In the genomic region with DNA sequence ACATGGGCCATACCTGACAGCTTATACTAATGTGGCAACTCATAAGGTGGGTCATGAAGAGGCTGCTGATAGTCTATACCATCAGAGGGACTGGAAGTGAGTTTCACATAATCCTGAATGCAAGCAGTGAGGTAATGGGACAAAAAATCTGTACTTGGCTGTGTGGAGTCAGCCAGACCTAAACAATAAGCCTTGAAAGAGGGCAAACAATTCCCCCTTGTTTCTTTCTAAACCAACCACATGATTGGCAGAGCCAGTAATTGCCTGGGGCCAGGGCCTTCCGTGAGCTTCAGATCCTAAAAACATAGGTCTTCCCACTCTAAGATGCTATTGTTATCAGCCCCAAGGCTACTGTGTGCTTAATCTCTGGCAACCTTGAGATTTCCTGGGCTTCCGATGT, we compare ENCODE assay signal across 16 mouse cellular contexts.
"Had no signal": no experiment of that assay in that cellular context is flagged by ENCODE, and none has a peak within 500 bp of the region (broad histone marks: within the 10 kb centered on the region; RNA-seq: fewer than 3 reads in every experiment).

No protein-coding gene starts in this region.

- H3K9me3 ChIP-seq: limb, embryonic 12.5 days; liver, embryonic 13.5 days; lung, embryonic 15.5 days; midbrain, embryonic 12.5 days had no signal

- H3K4me1 ChIP-seq: liver, embryonic 13.5 days; lung, embryonic 15.5 days; megakaryocyte, embryonic 14.5 days had no signal

- H3K36me3 ChIP-seq: limb, embryonic 12.5 days; liver, embryonic 13.5 days; lung, embryonic 15.5 days; midbrain, embryonic 12.5 days had no signal

- H3K27me3 ChIP-seq: limb, embryonic 12.5 days; liver, embryonic 13.5 days; lung, embryonic 15.5 days; megakaryocyte, embryonic 14.5 days; midbrain, embryonic 12.5 days had no signal

- H3K27ac ChIP-seq: kidney, postnatal 0 days; limb, embryonic 12.5 days; liver, embryonic 13.5 days; lung, embryonic 15.5 days; macrophage; midbrain, embryonic 12.5 days had no signal

- H3K9ac ChIP-seq: limb, embryonic 12.5 days; liver, embryonic 13.5 days; liver, postnatal 0 days; lung, embryonic 15.5 days; midbrain, embryonic 12.5 days had no signal

- ATAC-seq: liver, postnatal 0 days; midbrain, embryonic 16.5 days had no signal

- DNase-seq: kidney, postnatal 36 days; layer of hippocampus, adult 9-11 months; layer of hippocampus, postnatal 36 days; liver; liver, embryonic 13.5 days; liver, postnatal 0 days; lung, postnatal 14 days; right cerebral cortex, postnatal 14 days; thymus, postnatal 4 days had no signal

- H3K4me2 ChIP-seq: limb, embryonic 12.5 days; liver, embryonic 13.5 days; lung, embryonic 15.5 days; midbrain, embryonic 12.5 days had no signal

- H3K4me3 ChIP-seq: limb, embryonic 12.5 days; liver, embryonic 13.5 days; lung, embryonic 15.5 days; megakaryocyte, embryonic 14.5 days; midbrain, embryonic 12.5 days had no signal
